In the genomic region with DNA sequence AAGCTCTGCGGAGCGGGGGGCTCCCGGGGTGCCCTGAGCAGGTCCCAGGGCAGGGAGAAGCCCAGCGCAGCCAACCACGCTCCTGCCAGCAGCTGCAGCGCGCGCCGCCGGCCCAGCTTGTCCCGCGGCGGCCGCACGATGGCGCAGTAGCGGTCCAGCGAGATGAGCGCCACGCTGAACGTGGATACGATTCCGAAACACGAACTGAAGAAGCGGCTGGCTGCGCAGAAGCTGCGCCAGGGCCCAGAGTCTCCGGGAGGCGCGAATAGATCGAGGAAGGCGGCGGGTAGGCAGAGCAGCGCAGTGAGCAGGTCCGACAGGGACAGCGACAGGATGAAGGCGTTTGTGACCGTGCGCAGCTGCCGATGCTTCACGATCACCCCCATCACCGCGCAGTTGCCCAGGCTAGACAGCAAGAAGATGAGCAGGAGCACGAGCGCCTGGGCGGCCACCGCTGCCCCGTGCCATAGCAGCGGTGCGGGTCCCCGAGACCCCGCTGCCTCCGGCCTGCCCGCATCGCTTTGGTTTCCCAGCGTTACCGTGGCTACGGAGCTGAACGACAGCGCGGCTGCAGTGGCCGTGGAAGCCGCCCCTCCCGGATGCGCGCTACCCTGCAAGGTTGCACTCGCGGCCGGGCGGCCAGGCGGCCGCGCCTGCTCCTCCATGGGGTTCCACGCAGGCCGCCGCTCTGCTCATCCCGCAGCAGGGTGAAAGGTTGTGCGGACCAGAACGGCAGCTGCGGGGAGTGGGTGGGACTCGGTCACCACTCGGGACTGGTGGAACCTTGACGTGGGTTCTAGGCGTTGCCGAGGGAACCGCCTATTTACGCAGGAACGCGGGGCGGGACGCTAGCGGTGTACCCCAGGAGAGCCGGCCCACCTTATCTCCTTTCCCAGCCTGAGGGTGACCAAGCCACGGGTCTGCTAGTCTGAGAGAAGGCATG, we compare ENCODE assay signal across 8 mouse cellular contexts. TPM values are rescaled to one million over a fixed set of nuclear protein-coding genes. Genes with fewer than 3 reads are reported as not detected.
DNase-seq lines count a peak whose midpoint lies in the region; ATAC-seq lines count a peak whose summit lies in the region.

A gene (minus strand): TSS at position 799 of the 943 bp plus-strand sequence.

- peak within 1 kb of the TSS; percentile 99 for H3K4me2 ChIP-seq in midbrain, embryonic 11.5 days

- under 1% methylated on average over 94 of the region's 94 CpGs for WGBS in embryonic facial prominence, embryonic 10.5 days
- under 1% methylated on average over 94 of the region's 94 CpGs for WGBS in limb, embryonic 10.5 days
- WGBS in midbrain, embryonic 11.5 days = under 1% methylated on average over 87 of the region's 94 CpGs

- peak within 1 kb of the TSS; percentile 72 for H3K9ac ChIP-seq in midbrain, embryonic 11.5 days (ENCODE audit: low read length)

- ATAC-seq in midbrain, embryonic 11.5 days (ENCODE audit: low FRiP score) = peak; percentile 90

- peak; percentile 86 for DNase-seq in adrenal gland, postnatal 25 days
- peak; percentile 92 for DNase-seq in embryonic facial prominence, embryonic 10.5 days (ENCODE audit: low spot score)
- peak; percentile 86 to 90 for DNase-seq in heart, adult 18-20 months
- DNase-seq in kidney, adult 18-20 months = peak; percentile 88
- peak; percentile 91 for DNase-seq in limb, embryonic 10.5 days (ENCODE audit: low spot score)
- peak; percentile 99 for DNase-seq in midbrain, embryonic 11.5 days (ENCODE audit: low spot score, missing footprints)
- DNase-seq in right cerebral cortex, postnatal 36 days (ENCODE audit: low spot score in 2 of 2) = peak; percentile 81 to 82
- DNase-seq in urinary bladder, postnatal 36 days (ENCODE audit: low spot score in 2 of 2) = peak; percentile 75 to 80

- H3K4me3 ChIP-seq in embryonic facial prominence, embryonic 10.5 days = peak within 1 kb of the TSS; percentile 82
- peak within 1 kb of the TSS; percentile 71 for H3K4me3 ChIP-seq in limb, embryonic 10.5 days
- H3K4me3 ChIP-seq in midbrain, embryonic 11.5 days (ENCODE audit: low read depth, low read length) = peak within 1 kb of the TSS; percentile 67

- H3K27ac ChIP-seq in embryonic facial prominence, embryonic 10.5 days (replicated peaks) = peak within 1 kb of the TSS; percentile 72
- peak within 1 kb of the TSS; percentile 61 for H3K27ac ChIP-seq in limb, embryonic 10.5 days
- peak within 1 kb of the TSS; percentile 46 for H3K27ac ChIP-seq in midbrain, embryonic 11.5 days (ENCODE audit: low read depth, low read length)

- H3K27me3 ChIP-seq in embryonic facial prominence, embryonic 10.5 days (replicated peaks; ENCODE audit: low read depth, poor library complexity, severe bottlenecking) = peaks cover 47% of the 10 kb centered on the region
- peaks cover 57% of the 10 kb centered on the region for H3K27me3 ChIP-seq in limb, embryonic 10.5 days (ENCODE audit: low read depth, poor library complexity, severe bottlenecking)
- peaks cover 13% of the 10 kb centered on the region for H3K27me3 ChIP-seq in midbrain, embryonic 11.5 days (ENCODE audit: control insufficient read depth, insufficient read depth, low read length)

- peaks cover 17% of the 10 kb centered on the region for H3K4me1 ChIP-seq in embryonic facial prominence, embryonic 10.5 days
- peaks cover 17% of the 10 kb centered on the region for H3K4me1 ChIP-seq in limb, embryonic 10.5 days
- H3K4me1 ChIP-seq in midbrain, embryonic 11.5 days (ENCODE audit: control insufficient read depth, insufficient read depth, low read length) = peaks cover 8% of the 10 kb centered on the region

- peaks cover 19% of the 10 kb centered on the region for H3K36me3 ChIP-seq in embryonic facial prominence, embryonic 10.5 days (replicated peaks)
- H3K36me3 ChIP-seq in limb, embryonic 10.5 days = peaks cover 13% of the 10 kb centered on the region
- H3K36me3 ChIP-seq in midbrain, embryonic 11.5 days (ENCODE audit: control insufficient read depth, insufficient read depth, low read length) = no peaks in the 10 kb centered on the region

- H3K9me3 ChIP-seq in embryonic facial prominence, embryonic 10.5 days = no peaks in the 10 kb centered on the region
- H3K9me3 ChIP-seq in limb, embryonic 10.5 days (replicated peaks) = no peaks in the 10 kb centered on the region
- no peaks in the 10 kb centered on the region for H3K9me3 ChIP-seq in midbrain, embryonic 11.5 days (ENCODE audit: control insufficient read depth, low read length)

RNA-seq across cellular contexts. Expression of the gene that starts here (rescaled TPM):
- 2.5 and 3.0 TPM in 2 replicates for total RNA-seq in adrenal gland, postnatal 25 days (2021)
- polyA plus RNA-seq in embryonic facial prominence, embryonic 10.5 days (2016; fragmentation: Nextera tagmentation; extraction: Ambion mirVana) = 0.38 and 0.76 TPM in 2 replicates
- total RNA-seq in heart, adult 18-20 months (2021) = under 1 TPM; 0.35 to 0.51 TPM
- 0.23 and 0.24 TPM in 2 replicates for polyA plus RNA-seq in limb, embryonic 10.5 days (2016; fragmentation: Nextera tagmentation; extraction: Ambion mirVana)
- 0.57 and 1.2 TPM in 2 replicates for polyA plus RNA-seq in midbrain, embryonic 11.5 days (2014; fragmentation: Nextera tagmentation; extraction: Ambion mirVana)

Comparison
In these comparisons a context has a peak if more than half of its experiments do, and no peak if none do; other contexts are left out.
1. Peak in every context shown above with its lines: DNase-seq, ATAC-seq, H3K4me3 ChIP-seq and H3K27ac ChIP-seq.
2. Peak in DNase-seq, H3K4me3 ChIP-seq and H3K27ac ChIP-seq in embryonic facial prominence, embryonic 10.5 days; RNA of the gene not detected or under 1 TPM.
3. Peak in DNase-seq in heart, adult 18-20 months; RNA of the gene not detected or under 1 TPM.
4. Peak in DNase-seq, H3K4me3 ChIP-seq and H3K27ac ChIP-seq in limb, embryonic 10.5 days; RNA of the gene not detected or under 1 TPM.